Mouse (Mus musculus): ENCODE data around the gene Plagl2. TPM values are rescaled to one million over a fixed set of nuclear protein-coding genes. Genes with fewer than 3 reads are reported as not detected.

Gene Plagl2
- polyA plus RNA-seq, 1 experiment from 2014 or later = 22.5 TPM

GRCm38 (mm10) chr2:153208149-153208548 is 33.1 kb downstream of the Plagl2 start:
- no peak overlapping the region for H3K4me3 ChIP-seq
- H3K36me3 ChIP-seq = peaks cover 74% of the 10 kb centered on the region
- 95% methylated on average over 2 of the region's 2 CpGs for WGBS
- no peak overlapping the region for H3K27ac ChIP-seq
- no peaks in the 10 kb centered on the region for H3K4me1 ChIP-seq (replicated peaks)
- no peaks in the 10 kb centered on the region for H3K9me3 ChIP-seq
- DNase-seq (ENCODE audit: low spot score) = no peak
- no peaks in the 10 kb centered on the region for H3K27me3 ChIP-seq (ENCODE audit: insufficient read depth, poor library complexity, severe bottlenecking)

- no peak overlapping the region for H3K27ac ChIP-seq
- no peak for DNase-seq (ENCODE audit: low spot score)
- peaks cover 5% of the 10 kb centered on the region for H3K4me1 ChIP-seq (replicated peaks)
- no peaks in the 10 kb centered on the region for H3K9me3 ChIP-seq
- WGBS = 79% methylated on average over 1 of the region's 1 CpGs
- H3K4me3 ChIP-seq = no peak overlapping the region
- peaks cover 94% of the 10 kb centered on the region for H3K36me3 ChIP-seq
- no peaks in the 10 kb centered on the region for H3K27me3 ChIP-seq (ENCODE audit: insufficient read depth, poor library complexity, severe bottlenecking)
These were observed 38.5 kb downstream of the Plagl2 start for GRCm38 (mm10) chr2:153202766-153203165.

GRCm38 (mm10) chr2:153199114-153199513 is 42.1 kb downstream of the Plagl2 start:
- DNase-seq (ENCODE audit: low spot score) = no peak
- Histone ChIP-seq H3K36me3 (peaks cover 90% of the 10 kb centered on the region), H3K27me3 (ENCODE audit: insufficient read depth, poor library complexity, severe bottlenecking) (no peaks in the 10 kb centered on the region), H3K4me3 (no peak overlapping the region), H3K9me3 (no peaks in the 10 kb centered on the region), H3K4me1 (replicated peaks) (peaks cover 5% of the 10 kb centered on the region), H3K27ac (no peak overlapping the region)
- WGBS = 90% methylated on average over 2 of the region's 2 CpGs

- Histone ChIP-seq H3K27me3 (ENCODE audit: insufficient read depth, poor library complexity, severe bottlenecking) (no peaks in the 10 kb centered on the region), H3K27ac (no peak overlapping the region), H3K36me3 (peaks cover 89% of the 10 kb centered on the region), H3K9me3 (no peaks in the 10 kb centered on the region), H3K4me3 (no peak overlapping the region), H3K4me1 (replicated peaks) (peaks cover 5% of the 10 kb centered on the region)
- no peak for DNase-seq (ENCODE audit: low spot score)
- 74% methylated on average over 5 of the region's 5 CpGs for WGBS
These were observed 42.7 kb downstream of the Plagl2 start for GRCm38 (mm10) chr2:153198485-153198884.

- H3K4me3 ChIP-seq = no peak overlapping the region
- no peaks in the 10 kb centered on the region for H3K27me3 ChIP-seq (ENCODE audit: insufficient read depth, poor library complexity, severe bottlenecking)
- H3K9me3 ChIP-seq = no peaks in the 10 kb centered on the region
- no peaks in the 10 kb centered on the region for H3K4me1 ChIP-seq (replicated peaks)
- H3K36me3 ChIP-seq = peaks cover 95% of the 10 kb centered on the region
- H3K27ac ChIP-seq = no peak overlapping the region
- no peak for DNase-seq (ENCODE audit: low spot score)
- over 99% methylated on average over 3 of the region's 3 CpGs for WGBS
These were observed 47.0 kb downstream of the Plagl2 start for GRCm38 (mm10) chr2:153194255-153194654.

GRCm38 (mm10) chr2:153191242-153191641 is 50.0 kb downstream of the Plagl2 start:
- H3K4me1 ChIP-seq (replicated peaks) = no peaks in the 10 kb centered on the region
- H3K27ac ChIP-seq = no peak overlapping the region
- no peak for DNase-seq (ENCODE audit: low spot score)
- WGBS = 89% methylated on average over 2 of the region's 2 CpGs
- no peaks in the 10 kb centered on the region for H3K9me3 ChIP-seq
- H3K27me3 ChIP-seq (ENCODE audit: insufficient read depth, poor library complexity, severe bottlenecking) = no peaks in the 10 kb centered on the region
- H3K4me3 ChIP-seq = no peak overlapping the region
- H3K36me3 ChIP-seq = peaks cover 98% of the 10 kb centered on the region

GRCm38 (mm10) chr2:153187848-153188247 is 53.4 kb downstream of the Plagl2 start:
- Histone ChIP-seq H3K4me1 (replicated peaks) (no peaks in the 10 kb centered on the region), H3K27ac (no peak overlapping the region), H3K27me3 (ENCODE audit: insufficient read depth, poor library complexity, severe bottlenecking) (no peaks in the 10 kb centered on the region), H3K9me3 (no peaks in the 10 kb centered on the region), H3K36me3 (peaks cover 100% of the 10 kb centered on the region), H3K4me3 (no peak overlapping the region)
- 95% methylated on average over 2 of the region's 2 CpGs for WGBS
- no peak for DNase-seq (ENCODE audit: low spot score)

- Histone ChIP-seq H3K4me3 (no peak overlapping the region), H3K27ac (no peak overlapping the region), H3K36me3 (peaks cover 100% of the 10 kb centered on the region), H3K9me3 (no peaks in the 10 kb centered on the region), H3K27me3 (ENCODE audit: insufficient read depth, poor library complexity, severe bottlenecking) (no peaks in the 10 kb centered on the region), H3K4me1 (replicated peaks) (no peaks in the 10 kb centered on the region)
- WGBS = 92% methylated on average over 2 of the region's 2 CpGs
- no peak for DNase-seq (ENCODE audit: low spot score)
These were observed 55.0 kb downstream of the Plagl2 start for GRCm38 (mm10) chr2:153186176-153186591.

- Histone ChIP-seq H3K9me3 (no peaks in the 10 kb centered on the region), H3K4me3 (no peak overlapping the region), H3K4me1 (replicated peaks) (peaks cover 6% of the 10 kb centered on the region; the same call in 1 of the 2 replicates), H3K36me3 (peaks cover 66% of the 10 kb centered on the region), H3K27ac (no peak overlapping the region), H3K27me3 (ENCODE audit: insufficient read depth, poor library complexity, severe bottlenecking) (no peaks in the 10 kb centered on the region)
- DNase-seq (ENCODE audit: low spot score) = no peak
- WGBS = 90% methylated on average over 3 of the region's 3 CpGs
These were observed 61.3 kb downstream of the Plagl2 start for GRCm38 (mm10) chr2:153179961-153180360.

GRCm38 (mm10) chr2:153179126-153179860 is 61.9 kb downstream of the Plagl2 start:
- Histone ChIP-seq H3K9me3 (no peaks in the 10 kb centered on the region), H3K36me3 (peaks cover 59% of the 10 kb centered on the region), H3K27ac (no peak overlapping the region), H3K4me3 (no peak overlapping the region), H3K27me3 (ENCODE audit: insufficient read depth, poor library complexity, severe bottlenecking) (no peaks in the 10 kb centered on the region), H3K4me1 (replicated peaks) (peaks cover 6% of the 10 kb centered on the region; the same call in 1 of the 2 replicates)
- DNase-seq (ENCODE audit: low spot score) = no peak
- 86% methylated on average over 10 of the region's 10 CpGs for WGBS

Other genes with a start within 250 kb of the Plagl2 start
- 110 and 120 TPM in 2 replicates for gene Pdrg1, start 226.0 kb downstream of the Plagl2 start, polyA plus RNA-seq (2016; fragmentation: Nextera tagmentation; extraction: Ambion mirVana)
- 0.73 and 1.1 TPM in 2 replicates for gene Xkr7, start 209.6 kb downstream of the Plagl2 start, polyA plus RNA-seq (2016; fragmentation: Nextera tagmentation; extraction: Ambion mirVana)
- gene Ccm2l, start 175.5 kb downstream of the Plagl2 start, polyA plus RNA-seq (2016; fragmentation: Nextera tagmentation; extraction: Ambion mirVana) = 1.3 and 1.8 TPM in 2 replicates
- gene Hck, start 133.0 kb downstream of the Plagl2 start, polyA plus RNA-seq (2016; fragmentation: Nextera tagmentation; extraction: Ambion mirVana) = 1.4 and 2.7 TPM in 2 replicates
- 74.5 and 80.5 TPM in 2 replicates for gene Tm9sf4, start 80.1 kb downstream of the Plagl2 start, polyA plus RNA-seq (2016; fragmentation: Nextera tagmentation; extraction: Ambion mirVana)
- 7.8 and 9.7 TPM in 2 replicates for gene Tspyl3, start 16.0 kb downstream of the Plagl2 start, polyA plus RNA-seq (2016; fragmentation: Nextera tagmentation; extraction: Ambion mirVana)
- gene Pofut1, start 107 bp upstream of the Plagl2 start, polyA plus RNA-seq (2016; fragmentation: Nextera tagmentation; extraction: Ambion mirVana) = 5.3 and 5.5 TPM in 2 replicates
- gene Kif3b, start 50.0 kb upstream of the Plagl2 start, polyA plus RNA-seq (2016; fragmentation: Nextera tagmentation; extraction: Ambion mirVana) = 7.3 and 9.3 TPM in 2 replicates
- 11.7 and 13.4 TPM in 2 replicates for gene Asxl1, start 104.4 kb upstream of the Plagl2 start, polyA plus RNA-seq (2016; fragmentation: Nextera tagmentation; extraction: Ambion mirVana)

All from hindbrain, embryonic 10.5 days (tissue).